Mouse (Mus musculus): Measurements from ENCODE around the gene Hace1. TPM values are rescaled to one million over a fixed set of nuclear protein-coding genes. Genes with fewer than 3 reads are reported as not detected.

The Hace1 gene
- total and polyA plus RNA-seq, 3 experiments = 4.2 to 8.9 (median 7.1) TPM

DNA sequence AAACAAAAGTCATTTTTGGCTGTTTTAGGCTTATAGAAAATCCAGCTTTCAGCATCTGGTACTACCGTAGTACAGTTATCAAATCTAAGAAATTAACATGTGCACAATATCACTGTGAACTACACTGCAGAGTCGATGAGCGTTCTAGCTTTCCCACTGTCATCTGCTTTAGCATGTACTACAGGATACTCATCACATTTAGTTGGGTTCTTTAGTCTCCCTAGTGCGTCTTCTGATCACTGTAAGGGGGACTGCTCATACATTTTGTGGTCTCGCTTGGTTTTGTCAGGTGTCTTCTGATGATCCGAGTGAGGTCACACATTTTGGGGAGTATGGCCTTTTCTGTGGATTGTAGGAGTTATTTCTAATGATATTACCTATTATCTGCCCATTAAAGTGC, 6.2 kb downstream of the Hace1 start:
- H3K79me2 ChIP-seq (replicated peaks; ENCODE audit: control insufficient read depth, insufficient read depth, low read length) = peaks cover 2% of the 10 kb centered on the region; the same call in 1 of the 2 replicates
- 94% methylated on average over 6 of the region's 6 CpGs for WGBS
- no peak overlapping the region for H3K4me3 ChIP-seq
- intact Hi-C loops (cut with DNase I) = no loop called here
- no peak for TF ChIP-seq EP300 (IDR thresholded peaks at IDR 0.05; ENCODE audit: insufficient read depth, low read depth, low read length)
- no peak for TF ChIP-seq POLR2A (IDR thresholded peaks at IDR 0.05; ENCODE audit: insufficient read depth, low read depth, low read length)
- no peak for TF ChIP-seq CTCF (IDR thresholded peaks at IDR 0.05)
- H3K36me3 ChIP-seq (ENCODE audit: control insufficient read depth, insufficient read depth, low read length) = no peaks in the 10 kb centered on the region
- H3K9ac ChIP-seq (ENCODE audit: low read depth, low read length) = no peak overlapping the region
- H3K27me3 ChIP-seq (ENCODE audit: control insufficient read depth, insufficient read depth, low read length) = no peaks in the 10 kb centered on the region
- H3K4me1 ChIP-seq (ENCODE audit: control insufficient read depth, insufficient read depth, low read length) = no peaks in the 10 kb centered on the region
- no peak overlapping the region for H3K27ac ChIP-seq
- no peak for DNase-seq

DNA sequence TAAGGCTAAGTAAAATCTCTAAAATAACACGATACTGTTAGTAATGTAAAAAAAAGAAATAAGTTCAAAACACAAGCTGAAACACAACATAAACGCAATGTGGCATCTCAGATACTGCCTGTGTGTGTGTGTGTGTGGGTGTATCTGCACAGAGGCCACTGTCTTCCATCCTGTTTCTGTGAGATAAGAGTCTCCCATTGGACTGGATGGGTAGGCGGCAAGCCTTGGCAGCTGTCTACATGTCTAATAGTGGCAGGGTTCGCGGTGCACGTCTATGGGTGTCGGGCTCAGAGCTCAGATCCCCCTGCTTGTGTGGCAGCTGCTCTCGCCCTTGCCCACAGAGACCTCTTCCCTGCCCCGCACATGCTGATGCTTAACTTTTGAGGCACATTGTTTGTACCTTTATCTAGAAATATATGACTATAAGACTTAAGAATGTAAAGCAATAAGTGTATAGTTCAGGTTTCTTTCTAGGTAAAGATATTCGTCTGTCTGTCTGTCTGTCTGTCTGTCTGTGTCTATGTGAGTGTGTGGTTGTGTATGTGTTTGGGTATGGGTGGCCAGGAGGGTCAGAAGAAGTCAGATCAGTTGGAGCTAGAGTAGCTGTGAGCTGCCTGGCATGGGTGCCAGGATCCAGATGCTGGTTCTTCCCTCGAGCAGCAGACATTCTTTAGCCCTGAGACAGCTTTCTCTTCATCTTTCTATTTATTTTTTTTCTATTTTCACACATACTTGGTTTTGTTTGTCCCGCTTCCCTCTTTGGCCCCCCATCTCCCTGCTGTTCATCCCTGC, 6.9 kb downstream of the Hace1 start:
- Histone ChIP-seq H3K27ac (no peak overlapping the region), H3K4me1 (ENCODE audit: control insufficient read depth, insufficient read depth, low read length) (no peaks in the 10 kb centered on the region)

DNA sequence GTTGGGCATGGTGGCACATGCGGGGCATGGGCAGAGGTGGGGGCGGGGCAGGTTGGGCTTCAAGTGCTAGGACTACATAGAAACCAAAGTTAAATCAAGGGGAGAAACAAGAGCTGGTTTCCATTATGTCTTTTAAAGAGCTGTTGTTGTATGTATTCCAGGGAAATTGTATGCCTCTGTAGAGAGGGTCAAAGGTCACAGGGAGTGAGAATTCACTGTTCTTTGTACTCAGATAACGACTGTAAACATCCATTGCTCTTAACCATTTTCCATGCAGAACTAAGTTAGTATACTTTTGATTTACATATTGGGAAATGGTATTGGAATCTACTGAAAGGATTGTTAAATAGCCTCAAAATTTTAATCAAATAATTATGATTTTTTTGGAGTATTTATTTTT, 28.2 kb downstream of the Hace1 start:
- Histone ChIP-seq H3K4me3 (no peak overlapping the region), H3K27ac (no peak overlapping the region), H3K36me3 (ENCODE audit: control insufficient read depth, insufficient read depth, low read length) (no peaks in the 10 kb centered on the region), H3K27me3 (ENCODE audit: control insufficient read depth, insufficient read depth, low read length) (no peaks in the 10 kb centered on the region), H3K9ac (ENCODE audit: low read depth, low read length) (no peak overlapping the region), H3K4me1 (ENCODE audit: control insufficient read depth, insufficient read depth, low read length) (peaks cover 1% of the 10 kb centered on the region; the same call in 1 of the 2 replicates), H3K79me2 (replicated peaks; ENCODE audit: control insufficient read depth, insufficient read depth, low read length) (peaks cover 2% of the 10 kb centered on the region)
- intact Hi-C loops (cut with DNase I) = no loop called here
- 83% methylated on average over 3 of the region's 3 CpGs for WGBS
- no peak for DNase-seq
- TF ChIP-seq EP300 (IDR thresholded peaks at IDR 0.05; ENCODE audit: insufficient read depth, low read depth, low read length) = no peak
- TF ChIP-seq CTCF (IDR thresholded peaks at IDR 0.05) = no peak
- no peak for TF ChIP-seq POLR2A (IDR thresholded peaks at IDR 0.05; ENCODE audit: insufficient read depth, low read depth, low read length)

More for the DNA sequence above, 6.9 kb downstream of the Hace1 start:
- Histone ChIP-seq H3K27me3 (ENCODE audit: control insufficient read depth, insufficient read depth, low read length) (no peaks in the 10 kb centered on the region), H3K4me3 (no peak overlapping the region), H3K36me3 (ENCODE audit: control insufficient read depth, insufficient read depth, low read length) (no peaks in the 10 kb centered on the region), H3K9ac (ENCODE audit: low read depth, low read length) (no peak overlapping the region), H3K79me2 (replicated peaks; ENCODE audit: control insufficient read depth, insufficient read depth, low read length) (peaks cover 2% of the 10 kb centered on the region; the same call in 1 of the 2 replicates)
- intact Hi-C loops (cut with DNase I) = no loop called here
- no peak for TF ChIP-seq EP300 (IDR thresholded peaks at IDR 0.05; ENCODE audit: insufficient read depth, low read depth, low read length)
- TF ChIP-seq POLR2A (IDR thresholded peaks at IDR 0.05; ENCODE audit: insufficient read depth, low read depth, low read length) = no peak
- TF ChIP-seq CTCF (IDR thresholded peaks at IDR 0.05) = no peak
- no peak for DNase-seq
- 67% methylated on average over 12 of the region's 12 CpGs for WGBS

DNA sequence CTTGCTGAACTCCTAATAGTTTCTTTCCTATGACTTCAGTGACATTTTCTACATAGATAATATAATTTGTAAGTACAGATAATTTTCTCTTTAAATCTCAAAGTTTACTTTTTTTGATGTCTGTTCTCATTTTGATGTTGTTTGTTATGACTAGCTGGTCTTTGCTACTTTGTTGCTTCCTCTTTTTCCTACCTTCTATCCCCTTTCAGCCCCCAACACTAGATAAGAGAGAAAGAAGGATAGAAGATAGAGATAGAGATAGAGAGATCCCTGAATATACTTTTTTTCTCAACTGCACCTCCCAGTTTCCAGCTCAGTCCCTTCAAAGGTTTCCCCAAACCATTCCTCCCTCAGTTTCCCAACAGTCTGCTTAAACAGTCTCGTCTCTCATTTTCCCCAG, 33.1 kb downstream of the Hace1 start:
- no peaks in the 10 kb centered on the region for H3K79me2 ChIP-seq (replicated peaks; ENCODE audit: control insufficient read depth, insufficient read depth, low read length)
- H3K4me1 ChIP-seq (ENCODE audit: control insufficient read depth, insufficient read depth, low read length) = no peaks in the 10 kb centered on the region
- 100% methylated on average over 1 of the region's 1 CpGs for WGBS
- H3K9ac ChIP-seq (ENCODE audit: low read depth, low read length) = no peak overlapping the region
- H3K36me3 ChIP-seq (ENCODE audit: control insufficient read depth, insufficient read depth, low read length) = no peaks in the 10 kb centered on the region
- H3K4me3 ChIP-seq = no peak overlapping the region
- H3K27ac ChIP-seq = no peak overlapping the region
- H3K27me3 ChIP-seq (ENCODE audit: control insufficient read depth, insufficient read depth, low read length) = no peaks in the 10 kb centered on the region
- DNase-seq = no peak
- TF ChIP-seq CTCF (IDR thresholded peaks at IDR 0.05) = no peak
- no peak for TF ChIP-seq POLR2A (IDR thresholded peaks at IDR 0.05; ENCODE audit: insufficient read depth, low read depth, low read length)
- TF ChIP-seq EP300 (IDR thresholded peaks at IDR 0.05; ENCODE audit: insufficient read depth, low read depth, low read length) = no peak
- intact Hi-C loops (cut with DNase I) = no loop called here

DNA sequence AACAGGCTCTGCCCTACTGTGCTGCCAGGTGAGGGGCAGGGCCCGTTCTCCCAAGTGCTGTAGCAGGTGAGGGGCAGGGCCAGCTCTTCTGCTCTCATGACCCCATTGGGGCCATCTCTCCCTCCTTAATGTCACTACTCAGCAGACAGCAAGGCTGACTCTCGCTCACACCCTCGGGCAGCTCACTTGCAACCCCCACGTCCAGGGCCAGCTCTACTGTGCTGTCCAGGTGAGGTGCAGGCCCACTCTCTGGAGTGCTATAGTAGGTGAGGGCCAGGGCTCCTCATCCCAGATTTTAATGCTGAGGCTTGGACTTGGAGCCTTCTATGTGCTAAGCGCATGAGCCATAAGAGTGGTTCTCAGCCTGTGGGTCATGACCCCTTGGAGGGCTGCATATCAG, 38.4 kb downstream of the Hace1 start:
- no peak for DNase-seq
- Histone ChIP-seq H3K79me2 (replicated peaks; ENCODE audit: control insufficient read depth, insufficient read depth, low read length) (no peaks in the 10 kb centered on the region), H3K9ac (ENCODE audit: low read depth, low read length) (no peak overlapping the region), H3K27ac (no peak overlapping the region), H3K36me3 (ENCODE audit: control insufficient read depth, insufficient read depth, low read length) (no peaks in the 10 kb centered on the region; the same call in 1 of the 2 replicates), H3K4me1 (ENCODE audit: control insufficient read depth, insufficient read depth, low read length) (no peaks in the 10 kb centered on the region; the same call in 1 of the 2 replicates), H3K4me3 (no peak overlapping the region), H3K27me3 (ENCODE audit: control insufficient read depth, insufficient read depth, low read length) (no peaks in the 10 kb centered on the region)
- intact Hi-C loops (cut with DNase I) = no loop called here
- 96% methylated on average over 5 of the region's 5 CpGs for WGBS
- no peak for TF ChIP-seq EP300 (IDR thresholded peaks at IDR 0.05; ENCODE audit: insufficient read depth, low read depth, low read length)
- TF ChIP-seq POLR2A (IDR thresholded peaks at IDR 0.05; ENCODE audit: insufficient read depth, low read depth, low read length) = no peak
- TF ChIP-seq CTCF (IDR thresholded peaks at IDR 0.05) = no peak

DNA sequence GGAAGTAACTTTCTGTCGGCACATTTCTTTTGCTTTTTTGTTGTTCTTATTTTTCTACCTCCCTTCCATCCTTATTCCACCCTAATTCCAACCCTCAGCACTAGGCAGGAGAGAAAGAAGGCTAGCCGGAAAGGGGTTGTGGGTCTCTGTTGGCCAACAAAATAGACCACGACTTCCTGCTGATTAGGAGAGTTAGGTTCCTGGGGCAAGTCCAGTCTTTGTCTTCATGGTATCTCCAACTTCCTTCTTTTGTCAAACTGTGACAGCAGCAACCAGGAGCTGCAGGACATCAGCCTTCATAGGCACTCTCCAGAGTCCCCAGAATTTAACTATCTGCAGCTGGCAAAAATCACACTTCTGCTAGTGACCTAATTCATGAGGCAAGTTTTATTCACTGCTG, 41.4 kb downstream of the Hace1 start:
- no peak for DNase-seq
- intact Hi-C loops (cut with DNase I) = no loop called here
- Histone ChIP-seq H3K4me3 (no peak overlapping the region), H3K4me1 (ENCODE audit: control insufficient read depth, insufficient read depth, low read length) (no peaks in the 10 kb centered on the region; the same call in 1 of the 2 replicates), H3K9ac (ENCODE audit: low read depth, low read length) (no peak overlapping the region), H3K27me3 (ENCODE audit: control insufficient read depth, insufficient read depth, low read length) (no peaks in the 10 kb centered on the region), H3K36me3 (ENCODE audit: control insufficient read depth, insufficient read depth, low read length) (no peaks in the 10 kb centered on the region; the same call in 1 of the 2 replicates), H3K27ac (no peak overlapping the region), H3K79me2 (replicated peaks; ENCODE audit: control insufficient read depth, insufficient read depth, low read length) (no peaks in the 10 kb centered on the region)
- 31% methylated on average over 3 of the region's 3 CpGs for WGBS
- TF ChIP-seq CTCF (IDR thresholded peaks at IDR 0.05) (no peak), POLR2A (IDR thresholded peaks at IDR 0.05; ENCODE audit: insufficient read depth, low read depth, low read length) (no peak), EP300 (IDR thresholded peaks at IDR 0.05; ENCODE audit: insufficient read depth, low read depth, low read length) (no peak)
